Mouse (Mus musculus) lung, postnatal 0 days (tissue): ENCODE data around the gene Ak7. TPM values are rescaled to one million over a fixed set of nuclear protein-coding genes. Genes with fewer than 3 reads are reported as not detected.

ENCODE experiments used
- ATAC-seq: fragments of 200-750 bp; cut with Nextera tagmentation; 2 replicates; pipeline ENCODE4 v1.8.0; 2017; ENCODE audit warnings: moderate library complexity
- DNase-seq: peaks from one replicate; pipeline ENCODE4 v3.0.0-alpha.2; 2016; ENCODE audit warnings: low spot score
- H3K27ac ChIP-seq: fragments of 300-500 bp; sonication (generic); 2 replicates; pipeline ENCODE4 v1.5.1; 2014; ENCODE audit warnings: antibody characterized with exemption, mild to moderate bottlenecking, low read length, mixed read lengths
- H3K27me3 ChIP-seq: fragments of 300-500 bp; sonication (generic); replicated peaks from 2 replicates; pipeline ENCODE4 v1.6.1; 2014; ENCODE audit warnings: low read length, mixed read lengths; ENCODE audit not compliant: insufficient read depth
- H3K36me3 ChIP-seq: fragments of 300-500 bp; sonication (generic); 2 replicates; pipeline ENCODE4 v1.6.1; 2014; ENCODE audit warnings: low read length, mixed read lengths; ENCODE audit not compliant: insufficient read depth
- H3K4me1 ChIP-seq: fragments of 300-500 bp; sonication (generic); 2 replicates; pipeline ENCODE4 v1.6.1; 2014; ENCODE audit warnings: antibody characterized with exemption, low read depth, low read length, mixed read lengths; ENCODE audit not compliant: insufficient read depth
- H3K4me2 ChIP-seq: fragments of 300-500 bp; sonication (generic); replicated peaks from 2 replicates; pipeline ENCODE4 v1.6.1; 2014; ENCODE audit warnings: low read depth, mild to moderate bottlenecking, low read length, moderate library complexity, mixed read lengths
- H3K4me3 ChIP-seq: fragments of 300-500 bp; sonication (generic); 2 replicates; pipeline ENCODE4 v1.5.1; 2014; ENCODE audit warnings: low read depth, low read length
- H3K9ac ChIP-seq: fragments of 300-500 bp; sonication (generic); replicated peaks from 2 replicates; pipeline ENCODE4 v1.6.1; 2014; ENCODE audit warnings: low read depth, mild to moderate bottlenecking
- H3K9me3 ChIP-seq: fragments of 300-500 bp; sonication (generic); 2 replicates; pipeline ENCODE4 v1.6.1; 2016; ENCODE audit warnings: low read length, mixed read lengths
- CTCF ChIP-seq: IDR thresholded peaks from 2 replicates; pipeline ENCODE4 v1.5.1; 2016; ENCODE audit warnings: antibody characterized with exemption, mild to moderate bottlenecking
- EP300 ChIP-seq: IDR thresholded peaks from 2 replicates; pipeline ENCODE4 v1.6.1; 2016; ENCODE audit warnings: antibody characterized with exemption, mild to moderate bottlenecking, control low read depth
- WGBS: fragments of 180-500 bp; shearing (Covaris S2); extraction: QIAGEN DNeasy Blood & Tissue Kit; methylation state at CpG from one replicate; pipeline ENCODE4 v1.1.7; 2014; 5-methylcytosine and 5-hydroxymethylcytosine counted together
- polyA plus RNA-seq: library from polyadenylated mRNA; unstranded; fragments of >200 nt; fragmentation: Nextera tagmentation; extraction: Ambion mirVana; gene quantifications from 2 replicates; pipeline ENCODE4 v1.2.1, GENCODE M21; 2015

The Ak7 gene
- polyA plus RNA-seq, 1 experiment from 2014 or later = 3.2 TPM

GRCm38 (mm10) chr12:105769700-105770099, 63.9 kb downstream of the Ak7 start:
- no peaks in the 10 kb centered on the region for H3K4me1 ChIP-seq
- no peak overlapping the region for H3K9ac ChIP-seq
- DNase-seq (peak; percentile 19), ATAC-seq (peak; percentile 53)
- H3K27me3 ChIP-seq = no peaks in the 10 kb centered on the region
- no peaks in the 10 kb centered on the region for H3K36me3 ChIP-seq
- no peak overlapping the region for H3K4me2 ChIP-seq
- no peaks in the 10 kb centered on the region for H3K9me3 ChIP-seq
- H3K27ac ChIP-seq = no peak overlapping the region
- H3K4me3 ChIP-seq = no peak overlapping the region
- no peak for TF ChIP-seq EP300
- TF ChIP-seq CTCF = peak; percentile 34; the same call in 1 of the 2 replicates
- whole genome bisulfite sequencing = 40% methylated on average over 10 of the region's 10 CpGs

- H3K4me2 ChIP-seq = no peak overlapping the region
- no peaks in the 10 kb centered on the region for H3K27me3 ChIP-seq
- no peak overlapping the region for H3K4me3 ChIP-seq
- no peak overlapping the region for H3K27ac ChIP-seq
- no peaks in the 10 kb centered on the region for H3K4me1 ChIP-seq
- no peak for TF ChIP-seq EP300
- TF ChIP-seq CTCF = no peak
- 65% methylated on average over 7 of the region's 7 CpGs for WGBS
- H3K9ac ChIP-seq = no peak overlapping the region
- ATAC-seq (no peak), DNase-seq (peak; percentile 39)
- no peaks in the 10 kb centered on the region for H3K9me3 ChIP-seq
- H3K36me3 ChIP-seq = no peaks in the 10 kb centered on the region
Measured at GRCm38 (mm10) chr12:105774871-105775270, 69.1 kb downstream of the Ak7 start.

- no peak for ATAC-seq
- Histone ChIP-seq H3K27me3 (no peaks in the 10 kb centered on the region), H3K4me3 (no peak overlapping the region), H3K4me2 (no peak overlapping the region), H3K27ac (no peak overlapping the region), H3K9me3 (no peaks in the 10 kb centered on the region), H3K4me1 (no peaks in the 10 kb centered on the region), H3K9ac (no peak overlapping the region), H3K36me3 (no peaks in the 10 kb centered on the region)
- no peak for TF ChIP-seq CTCF
- WGBS = 85% methylated on average over 4 of the region's 4 CpGs
- DNase-seq = no peak
Measured at GRCm38 (mm10) chr12:105777651-105778050, 71.9 kb downstream of the Ak7 start.

GRCm38 (mm10) chr12:105784196-105784999, 78.6 kb downstream of the Ak7 start, which contains the start of gene Papola:
Gene Papola, plus strand, starts transcription at chr12:105784694.
- Histone ChIP-seq H3K4me3 (peak within 1 kb of the TSS; percentile 98), H3K27ac (peak within 1 kb of the TSS; percentile 99), H3K4me1 (peaks cover 7% of the 10 kb centered on the region; the same call in 1 of the 2 replicates), H3K36me3 (no peaks in the 10 kb centered on the region), H3K9ac (peak within 1 kb of the TSS; percentile 90), H3K9me3 (no peaks in the 10 kb centered on the region), H3K27me3 (no peaks in the 10 kb centered on the region), H3K4me2 (peak within 1 kb of the TSS; percentile 63)
- peak; percentile 96 for ATAC-seq
- TF ChIP-seq EP300 (no peak), CTCF (no peak)
- WGBS = 1% methylated on average over 55 of the region's 85 CpGs
- peak; percentile 95 for DNase-seq

GRCm38 (mm10) chr12:105785000-105785774, 79.4 kb downstream of the Ak7 start:
- Histone ChIP-seq H3K27ac (peak overlapping the region; percentile 99), H3K4me2 (peak overlapping the region; percentile 63), H3K9ac (peak overlapping the region; percentile 90), H3K4me1 (peaks cover 7% of the 10 kb centered on the region; the same call in 1 of the 2 replicates), H3K27me3 (no peaks in the 10 kb centered on the region), H3K9me3 (no peaks in the 10 kb centered on the region), H3K36me3 (no peaks in the 10 kb centered on the region), H3K4me3 (peak overlapping the region; percentile 98)
- DNase-seq (peak; percentile 87), ATAC-seq (peak; percentile 85)
- TF ChIP-seq EP300 (no peak), CTCF (no peak)
- under 1% methylated on average over 35 of the region's 53 CpGs for WGBS

GRCm38 (mm10) chr12:105786113-105786512, 80.3 kb downstream of the Ak7 start:
- no peak for DNase-seq
- Histone ChIP-seq H3K36me3 (no peaks in the 10 kb centered on the region), H3K9me3 (no peaks in the 10 kb centered on the region), H3K27ac (no peak overlapping the region), H3K9ac (no peak overlapping the region; the same call in 1 of the 2 replicates), H3K4me3 (0 out of 2 replicates have a peak overlapping the region, but pooled peaks have one; percentile 98), H3K4me1 (peaks cover 7% of the 10 kb centered on the region; the same call in 1 of the 2 replicates), H3K4me2 (peak overlapping the region; percentile 63), H3K27me3 (no peaks in the 10 kb centered on the region)
- ATAC-seq = no peak
- WGBS = 73% methylated on average over 1 of the region's 1 CpGs
- no peak for TF ChIP-seq CTCF
- no peak for TF ChIP-seq EP300
